8 mouse cellular contexts compared by ENCODE assay signal in genomic region chr5:130221316-130221715, GRCm38 (mm10). TPM values are rescaled to one million over a fixed set of nuclear protein-coding genes. Genes with fewer than 3 reads are reported as not detected.
DNase-seq lines count a peak whose midpoint lies in the region; ATAC-seq lines count a peak whose summit lies in the region.

No protein-coding gene starts in this region.

- no peaks in the 10 kb centered on the region for H3K27me3 ChIP-seq in kidney, embryonic 14.5 days (ENCODE audit: control insufficient read depth, insufficient read depth, low read length)
- no peaks in the 10 kb centered on the region for H3K27me3 ChIP-seq in embryonic facial prominence, embryonic 15.5 days
- H3K27me3 ChIP-seq in limb, embryonic 10.5 days (ENCODE audit: low read depth, poor library complexity, severe bottlenecking): no peaks in the 10 kb centered on the region
- no peaks in the 10 kb centered on the region for H3K27me3 ChIP-seq in neural tube, embryonic 15.5 days (replicated peaks)

- 47% methylated on average over 2 of the region's 2 CpGs for WGBS in kidney, embryonic 14.5 days
- WGBS in embryonic facial prominence, embryonic 15.5 days: 49% methylated on average over 2 of the region's 2 CpGs
- 51% methylated on average over 2 of the region's 2 CpGs for WGBS in limb, embryonic 10.5 days
- 51% methylated on average over 2 of the region's 2 CpGs for WGBS in neural tube, embryonic 15.5 days

- peaks cover 16% of the 10 kb centered on the region for H3K4me1 ChIP-seq in kidney, embryonic 14.5 days (ENCODE audit: control insufficient read depth, insufficient read depth, low read length)
- peaks cover 20% of the 10 kb centered on the region for H3K4me1 ChIP-seq in embryonic facial prominence, embryonic 15.5 days
- peaks cover 17% of the 10 kb centered on the region for H3K4me1 ChIP-seq in limb, embryonic 10.5 days
- peaks cover 28% of the 10 kb centered on the region for H3K4me1 ChIP-seq in neural tube, embryonic 15.5 days

- DNase-seq in kidney, postnatal 4 days: no peak
- no peak for DNase-seq in limb, embryonic 10.5 days (ENCODE audit: low spot score)
- DNase-seq in thymus, postnatal 0 days (ENCODE audit: low spot score): no peak
- DNase-seq in left cerebral cortex, adult 11 months (ENCODE audit: low spot score): no peak

- H3K27ac ChIP-seq in kidney, embryonic 14.5 days (ENCODE audit: low read depth, low read length): no peak overlapping the region
- H3K27ac ChIP-seq in embryonic facial prominence, embryonic 15.5 days (replicated peaks): no peak overlapping the region
- peak overlapping the region; percentile 96 for H3K27ac ChIP-seq in limb, embryonic 10.5 days
- peak overlapping the region; percentile 90 for H3K27ac ChIP-seq in neural tube, embryonic 15.5 days (replicated peaks)

- peak overlapping the region; percentile 97; the same call in 1 of the 2 replicates for H3K9ac ChIP-seq in kidney, embryonic 14.5 days (ENCODE audit: low read depth, low read length)
- H3K9ac ChIP-seq in embryonic facial prominence, embryonic 15.5 days: peak overlapping the region; percentile 94; the same call in 1 of the 2 replicates
- H3K9ac ChIP-seq in neural tube, embryonic 15.5 days (replicated peaks): peak overlapping the region; percentile 98

- H3K4me3 ChIP-seq in kidney, embryonic 14.5 days (ENCODE audit: low read length): peak overlapping the region; percentile 99
- H3K4me3 ChIP-seq in embryonic facial prominence, embryonic 15.5 days (replicated peaks): peak overlapping the region; percentile 98
- H3K4me3 ChIP-seq in limb, embryonic 10.5 days: peak overlapping the region; percentile 99
- H3K4me3 ChIP-seq in neural tube, embryonic 15.5 days (replicated peaks): peak overlapping the region; percentile 95

- peak overlapping the region; percentile 63 for H3K4me2 ChIP-seq in kidney, embryonic 14.5 days (replicated peaks; ENCODE audit: low read depth, low read length)
- peak overlapping the region; percentile 63 for H3K4me2 ChIP-seq in embryonic facial prominence, embryonic 15.5 days (replicated peaks)
- peak overlapping the region; percentile 72 for H3K4me2 ChIP-seq in neural tube, embryonic 15.5 days

- no peak for ATAC-seq in kidney, embryonic 14.5 days (ENCODE audit: low FRiP score, low TSS enrichment)
- ATAC-seq in embryonic facial prominence, embryonic 15.5 days (ENCODE audit: insufficient number of reproducible peaks, low FRiP score, low TSS enrichment, low read depth): no peak
- no peak for ATAC-seq in neural tube, embryonic 15.5 days (ENCODE audit: low FRiP score)
- ATAC-seq in granulocyte monocyte progenitor cell, adult 5-6 weeks (replicated peaks; ENCODE audit: poor library complexity, severe bottlenecking): no peak

- H3K9me3 ChIP-seq in kidney, embryonic 14.5 days (ENCODE audit: control insufficient read depth, low read length): no peaks in the 10 kb centered on the region; the same call in 1 of the 2 replicates
- H3K9me3 ChIP-seq in embryonic facial prominence, embryonic 15.5 days (replicated peaks): no peaks in the 10 kb centered on the region
- no peaks in the 10 kb centered on the region for H3K9me3 ChIP-seq in limb, embryonic 10.5 days (replicated peaks)
- H3K9me3 ChIP-seq in neural tube, embryonic 15.5 days (replicated peaks): no peaks in the 10 kb centered on the region

- H3K36me3 ChIP-seq in kidney, embryonic 14.5 days (ENCODE audit: control insufficient read depth, insufficient read depth, low read length): no peaks in the 10 kb centered on the region; the same call in 1 of the 2 replicates
- no peaks in the 10 kb centered on the region for H3K36me3 ChIP-seq in embryonic facial prominence, embryonic 15.5 days
- H3K36me3 ChIP-seq in limb, embryonic 10.5 days: peaks cover 14% of the 10 kb centered on the region
- no peaks in the 10 kb centered on the region for H3K36me3 ChIP-seq in neural tube, embryonic 15.5 days

RNA-seq across cellular contexts. Expression of gene Tmem248, which starts 4.4 kb away (rescaled TPM):
- polyA plus RNA-seq in kidney, embryonic 14.5 days (2014; fragmentation: Nextera tagmentation; extraction: Ambion mirVana): 42.2 and 45.9 TPM in 2 replicates
- polyA plus RNA-seq in embryonic facial prominence, embryonic 15.5 days (2015; fragmentation: Nextera tagmentation; extraction: Ambion mirVana): 31.5 and 35.3 TPM in 2 replicates
- polyA plus RNA-seq in limb, embryonic 10.5 days (2016; fragmentation: Nextera tagmentation; extraction: Ambion mirVana): 40.2 and 40.5 TPM in 2 replicates
- polyA plus RNA-seq in neural tube, embryonic 15.5 days (2015; fragmentation: Nextera tagmentation; extraction: Ambion mirVana): 24.7 and 27.5 TPM in 2 replicates
- 27.8 and 39.5 TPM in 2 replicates for polyA plus RNA-seq in thymus, postnatal 0 days (2015; fragmentation: Nextera tagmentation; extraction: Ambion mirVana)
- 64.5 and 70.1 TPM in 2 replicates for total RNA-seq in granulocyte monocyte progenitor cell, adult 5-6 weeks (2014; fragmentation: Nextera tagmentation)
- total RNA-seq in granulocyte monocyte progenitor cell, adult 5-6 weeks (2017): 71.8 and 85.0 TPM in 2 replicates

RNA-seq across cellular contexts. Expression of gene Sbds, which starts 34.0 kb away (rescaled TPM):
- polyA plus RNA-seq in kidney, embryonic 14.5 days (2014; fragmentation: Nextera tagmentation; extraction: Ambion mirVana): 55.4 and 77.5 TPM in 2 replicates
- 67.4 and 68.1 TPM in 2 replicates for polyA plus RNA-seq in embryonic facial prominence, embryonic 15.5 days (2015; fragmentation: Nextera tagmentation; extraction: Ambion mirVana)
- 61.7 and 66.8 TPM in 2 replicates for polyA plus RNA-seq in limb, embryonic 10.5 days (2016; fragmentation: Nextera tagmentation; extraction: Ambion mirVana)
- 60.6 and 64.6 TPM in 2 replicates for polyA plus RNA-seq in neural tube, embryonic 15.5 days (2015; fragmentation: Nextera tagmentation; extraction: Ambion mirVana)
- 84.0 and 91.6 TPM in 2 replicates for polyA plus RNA-seq in thymus, postnatal 0 days (2015; fragmentation: Nextera tagmentation; extraction: Ambion mirVana)
- 47.8 and 52.4 TPM in 2 replicates for total RNA-seq in granulocyte monocyte progenitor cell, adult 5-6 weeks (2014; fragmentation: Nextera tagmentation)
- total RNA-seq in granulocyte monocyte progenitor cell, adult 5-6 weeks (2017): 61.0 and 101 TPM in 2 replicates

RNA-seq across cellular contexts. Expression of gene Tyw1, which starts 34.1 kb away (rescaled TPM):
- 18.3 and 30.2 TPM in 2 replicates for polyA plus RNA-seq in kidney, embryonic 14.5 days (2014; fragmentation: Nextera tagmentation; extraction: Ambion mirVana)
- polyA plus RNA-seq in embryonic facial prominence, embryonic 15.5 days (2015; fragmentation: Nextera tagmentation; extraction: Ambion mirVana): 21.7 and 25.0 TPM in 2 replicates
- polyA plus RNA-seq in limb, embryonic 10.5 days (2016; fragmentation: Nextera tagmentation; extraction: Ambion mirVana): 31.4 and 34.3 TPM in 2 replicates
- polyA plus RNA-seq in neural tube, embryonic 15.5 days (2015; fragmentation: Nextera tagmentation; extraction: Ambion mirVana): 21.0 and 21.9 TPM in 2 replicates
- 24.3 and 25.2 TPM in 2 replicates for polyA plus RNA-seq in thymus, postnatal 0 days (2015; fragmentation: Nextera tagmentation; extraction: Ambion mirVana)
- total RNA-seq in granulocyte monocyte progenitor cell, adult 5-6 weeks (2014; fragmentation: Nextera tagmentation): 12.0 and 16.7 TPM in 2 replicates
- 31.9 and 37.4 TPM in 2 replicates for total RNA-seq in granulocyte monocyte progenitor cell, adult 5-6 weeks (2017)

RNA-seq across cellular contexts. Expression of gene Rabgef1, which starts 49.7 kb away (rescaled TPM):
- polyA plus RNA-seq in kidney, embryonic 14.5 days (2014; fragmentation: Nextera tagmentation; extraction: Ambion mirVana): 21.0 and 26.7 TPM in 2 replicates
- polyA plus RNA-seq in embryonic facial prominence, embryonic 15.5 days (2015; fragmentation: Nextera tagmentation; extraction: Ambion mirVana): 30.1 and 32.6 TPM in 2 replicates
- polyA plus RNA-seq in limb, embryonic 10.5 days (2016; fragmentation: Nextera tagmentation; extraction: Ambion mirVana): 21.7 and 22.1 TPM in 2 replicates
- 38.9 and 42.0 TPM in 2 replicates for polyA plus RNA-seq in neural tube, embryonic 15.5 days (2015; fragmentation: Nextera tagmentation; extraction: Ambion mirVana)
- polyA plus RNA-seq in thymus, postnatal 0 days (2015; fragmentation: Nextera tagmentation; extraction: Ambion mirVana): 20.7 and 20.8 TPM in 2 replicates
- 12.8 and 18.8 TPM in 2 replicates for total RNA-seq in granulocyte monocyte progenitor cell, adult 5-6 weeks (2014; fragmentation: Nextera tagmentation)
- 11.3 and 24.0 TPM in 2 replicates for total RNA-seq in granulocyte monocyte progenitor cell, adult 5-6 weeks (2017)

Comparison
In these comparisons a context has a peak if more than half of its experiments do, and no peak if none do; other contexts are left out.
1. H3K27ac ChIP-seq: peak in limb, embryonic 10.5 days (single experiment) and neural tube, embryonic 15.5 days (single experiment); none in kidney, embryonic 14.5 days (single experiment) and embryonic facial prominence, embryonic 15.5 days (single experiment).
2. Peak in every context shown above with its lines, with median percentiles within 50 percentile points of each other: H3K4me2 ChIP-seq, H3K4me3 ChIP-seq and H3K9ac ChIP-seq.